Mouse (Mus musculus) left cerebral cortex, postnatal 36 days (tissue): ENCODE data around the gene Perm1. TPM values are rescaled to one million over a fixed set of nuclear protein-coding genes. Genes with fewer than 3 reads are reported as not detected.

Source experiments
- DNase-seq, 2 experiments: peaks; one replicate each; pipeline ENCODE4 v3.0.0; 2021 to 2022; ENCODE audit warnings: low spot score in 2 of 2, mixed read lengths in 1 of 2
- intact Hi-C: fragments of 180-260 bp; cut with DNase I; formaldehyde crosslinking; loops from one replicate; pipeline ENCODE4 v1.15.1; 2025
- total RNA-seq, 2 experiments: library from RNA; stranded (reverse); gene quantifications; 2 replicates each; pipeline ENCODE4 v1.2.3; 2021

Perm1 gene
- total RNA-seq, 2 experiments from 2014 or later, result 0.37 to 0.45 TPM

DNA sequence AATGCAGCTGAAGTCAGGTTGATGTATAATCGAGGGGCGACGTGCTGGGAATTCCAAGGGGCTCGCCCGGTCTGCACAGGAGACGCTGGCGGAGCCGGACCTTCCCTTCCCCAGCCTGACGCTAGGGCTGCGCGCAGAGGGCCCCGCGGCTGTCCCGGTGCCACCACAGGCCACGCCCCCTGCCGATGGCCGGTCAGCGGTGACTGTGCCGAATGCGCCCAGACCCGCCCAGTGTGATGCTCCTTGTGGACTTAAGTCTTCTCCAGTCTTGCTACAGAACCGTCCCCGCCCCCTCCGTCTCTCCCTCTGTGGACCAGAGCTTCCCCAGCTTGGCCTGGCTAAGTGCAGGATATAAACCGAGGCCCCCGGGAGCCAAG is 17.9 kb upstream of the Perm1 start:
- intact Hi-C loops, result no loop called here
- peak; percentile 63 to 69 for DNase-seq

- DNase-seq, result no peak
- intact Hi-C loops, result no loop called here
These were observed 14.8 kb upstream of the Perm1 start, which contains the start of gene Isg15 for GRCm38 (mm10) chr4:156200623-156201475. TSS of gene Isg15 (minus strand) at chr4:156200818.

GRCm38 (mm10) chr4:156202462-156202893 is 13.2 kb upstream of the Perm1 start:
- intact Hi-C loops, result loop anchor here (2.0 kb wide), 1 partner anchor 32 kb away; the partner anchor contains the start of gene Plekhn1
- no peak for DNase-seq

DNA sequence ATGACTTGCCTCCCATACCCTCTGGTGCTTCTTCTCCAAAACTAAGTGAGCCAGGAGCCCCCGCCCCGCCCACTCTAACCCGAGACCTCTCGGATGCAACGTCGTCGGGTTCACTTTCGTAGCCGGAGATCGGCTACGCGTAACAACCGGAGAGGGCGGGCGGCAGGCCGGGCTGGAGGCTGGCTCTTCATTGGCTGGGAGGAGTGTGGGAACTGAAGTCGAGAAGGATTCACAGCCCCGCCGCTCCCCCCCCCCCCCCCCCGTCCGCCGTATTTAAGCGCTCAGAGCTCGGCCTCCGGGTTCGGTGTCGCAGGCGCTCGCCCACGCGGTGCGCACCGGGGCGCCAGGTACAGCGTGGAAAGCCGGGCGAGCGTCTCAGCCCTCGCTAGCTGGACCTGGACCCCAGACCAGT is 12.7 kb upstream of the Perm1 start, which contains the start of gene AW011738:
TSS of gene AW011738 (plus strand) at position 304 of the 412 bp plus-strand sequence.
- intact Hi-C loops, result loop anchor here (2.0 kb wide), 1 partner anchor 32 kb away; the partner anchor contains the start of gene Plekhn1
- peak; percentile 53 to 60 for DNase-seq

- DNase-seq, result peak in 1 of 2 experiments; percentile 19
- intact Hi-C loops, result loop anchor here (2.0 kb wide), 1 partner anchor 31 kb away; the partner anchor contains the start of gene Plekhn1
These were observed 12.1 kb upstream of the Perm1 start for GRCm38 (mm10) chr4:156203413-156204131.

- intact Hi-C loops, result no loop called here
- no peak for DNase-seq
These were observed 6.8 kb upstream of the Perm1 start for GRCm38 (mm10) chr4:156208872-156209271.

DNA sequence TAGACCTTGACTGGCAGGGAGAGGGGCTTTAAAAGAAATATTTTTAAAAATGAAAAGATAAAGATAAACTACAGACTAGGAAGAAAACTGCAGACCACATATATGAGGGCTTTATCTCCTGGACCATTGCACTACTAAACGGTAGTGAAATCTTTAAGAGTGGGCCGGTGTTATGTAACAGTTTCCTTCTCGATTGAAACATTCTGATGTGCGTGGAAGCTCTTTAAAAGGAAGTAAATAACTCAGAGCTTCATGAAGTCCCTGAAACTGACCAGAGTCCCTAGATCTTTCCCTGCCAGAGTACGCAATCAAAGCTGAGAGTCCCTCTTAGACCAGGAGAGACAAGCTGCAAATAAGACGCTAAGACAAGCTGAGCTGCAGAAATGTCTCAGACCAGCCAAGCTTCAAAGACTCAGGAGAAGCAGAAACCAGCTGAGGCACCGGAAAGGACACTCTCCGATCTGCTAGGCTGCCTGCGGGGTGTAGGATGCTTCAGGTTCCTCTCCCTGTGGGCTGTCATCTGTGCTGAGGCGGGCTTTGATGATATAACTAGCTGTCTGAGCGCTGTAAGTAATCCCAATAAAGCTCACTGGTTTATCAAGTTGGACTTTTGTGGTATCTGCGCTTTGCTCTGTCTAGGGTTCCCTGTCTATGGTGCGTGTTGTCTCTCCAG is 5.6 kb upstream of the Perm1 start:
- intact Hi-C loops, result no loop called here
- DNase-seq, result no peak

GRCm38 (mm10) chr4:156213134-156213533 is 2.5 kb upstream of the Perm1 start:
- intact Hi-C loops, result loop anchor here (2.0 kb wide), 1 partner anchor 14 kb away; no protein-coding TSS in a partner anchor
- no peak for DNase-seq

DNA sequence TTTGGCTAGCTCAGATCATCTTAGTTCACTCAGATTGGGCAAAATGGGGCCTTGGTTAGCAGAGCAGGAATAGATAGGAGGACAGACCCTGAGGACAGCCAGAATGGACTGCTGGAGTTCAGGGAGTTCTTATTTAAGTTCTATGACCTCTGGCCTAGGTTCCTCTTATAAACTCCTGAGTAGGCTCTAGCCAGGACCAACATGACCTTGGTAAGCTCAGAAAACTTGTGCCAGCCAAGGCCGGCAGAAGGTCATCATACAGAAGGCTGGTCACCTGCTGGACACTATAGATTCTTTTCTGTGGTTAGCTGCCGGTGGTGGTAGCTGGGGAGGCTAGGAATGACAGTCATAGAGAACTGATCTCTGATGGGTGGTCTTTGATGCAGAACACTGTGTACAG is 528 bp downstream of the Perm1 start:
- intact Hi-C loops, result no loop called here
- no peak for DNase-seq

DNA sequence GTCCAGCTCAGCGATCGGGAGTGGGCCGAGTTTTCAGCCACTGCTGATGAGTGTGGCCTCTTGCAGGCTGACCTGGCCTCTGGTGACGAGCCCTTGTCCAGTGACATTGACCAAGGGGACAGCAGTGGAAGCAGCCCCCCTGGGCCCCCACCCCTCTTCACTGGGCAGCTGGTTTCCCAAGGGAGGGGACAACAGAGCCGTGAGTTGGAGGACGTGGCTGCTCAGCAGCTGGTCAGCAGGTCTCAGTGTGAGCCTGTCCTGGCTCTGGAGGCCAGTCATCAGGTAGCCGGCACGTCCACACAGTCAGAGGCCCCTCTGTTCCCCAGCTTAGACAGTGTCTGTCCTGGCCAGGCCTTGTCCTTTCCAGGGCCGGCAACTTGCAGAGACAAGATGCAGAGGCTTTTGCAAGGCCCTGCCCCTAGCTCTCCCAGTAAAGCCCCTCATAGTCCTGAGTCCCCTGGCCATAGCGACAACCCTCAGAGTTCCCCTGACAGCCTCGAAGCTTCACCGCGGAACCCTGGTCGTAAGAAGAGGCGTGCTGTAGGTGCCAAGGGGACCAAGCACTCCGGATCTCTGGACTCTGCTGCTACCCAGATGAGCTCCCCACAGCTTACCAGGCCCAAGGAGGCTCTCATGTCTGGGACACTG is 1.5 kb downstream of the Perm1 start:
- intact Hi-C loops, result no loop called here
- no peak for DNase-seq

- no peak for DNase-seq
- intact Hi-C loops, result no loop called here
These were observed 2.2 kb downstream of the Perm1 start for GRCm38 (mm10) chr4:156217838-156218237.

DNA sequence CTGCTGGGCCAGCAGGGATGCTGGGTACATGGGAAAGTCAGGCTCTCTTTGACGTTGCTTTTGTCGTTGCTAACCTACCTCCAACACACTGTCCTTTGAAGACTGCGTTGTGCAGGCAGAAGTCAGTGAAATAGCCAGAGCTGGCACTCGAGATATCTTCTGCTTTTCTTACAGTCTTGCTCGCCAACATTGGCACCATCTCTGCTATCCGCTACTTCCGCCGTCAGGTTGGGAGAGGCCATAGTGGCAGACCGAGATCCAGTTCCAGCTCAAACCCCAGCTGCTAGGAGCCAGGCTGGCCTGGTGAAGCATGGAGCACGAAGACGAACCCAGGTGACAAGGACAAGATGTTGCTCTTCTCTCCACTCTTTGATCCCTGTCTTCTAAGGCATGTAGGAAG is 4.3 kb downstream of the Perm1 start:
- DNase-seq, result no peak
- intact Hi-C loops, result no loop called here

- intact Hi-C loops, result no loop called here
- no peak for DNase-seq
These were observed 8.6 kb downstream of the Perm1 start for GRCm38 (mm10) chr4:156224276-156224675.

DNA sequence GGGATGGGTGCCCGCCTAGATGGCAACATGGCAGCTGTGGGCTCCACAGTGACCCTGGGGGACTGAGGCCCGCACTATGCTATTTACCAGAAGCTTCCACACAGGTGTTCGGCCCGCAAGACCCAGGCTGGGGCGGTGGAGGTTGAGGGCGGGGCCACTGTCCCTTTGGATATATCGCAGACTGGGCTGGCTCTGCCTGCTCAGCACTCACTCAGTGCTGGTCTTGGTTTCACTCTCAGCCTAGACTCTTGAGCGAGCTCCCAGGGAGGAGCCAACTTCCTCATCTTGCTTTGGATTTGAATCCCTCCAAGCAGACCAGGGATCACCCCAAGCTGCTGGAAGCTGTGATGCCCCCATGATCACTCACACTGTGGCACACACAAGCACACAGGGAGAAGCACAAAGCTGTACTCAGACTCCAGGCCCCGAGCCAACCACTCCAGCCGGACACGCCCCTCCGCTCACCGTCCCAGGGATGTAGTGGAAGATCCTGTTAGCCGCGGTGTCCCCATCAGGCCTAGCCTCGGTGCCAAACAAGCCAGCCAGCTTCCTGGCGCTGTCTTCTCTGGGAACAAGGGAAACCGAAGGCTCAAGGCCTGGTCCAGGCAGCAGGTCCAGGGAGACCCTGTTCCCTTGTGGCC is 12.2 kb downstream of the Perm1 start:
- DNase-seq, result no peak
- intact Hi-C loops, result loop anchor here (2.0 kb wide), 1 partner anchor 15 kb away; no protein-coding TSS in a partner anchor

GRCm38 (mm10) chr4:156228393-156229024 is 12.8 kb downstream of the Perm1 start:
- no peak for DNase-seq
- intact Hi-C loops, result no loop called here

DNA sequence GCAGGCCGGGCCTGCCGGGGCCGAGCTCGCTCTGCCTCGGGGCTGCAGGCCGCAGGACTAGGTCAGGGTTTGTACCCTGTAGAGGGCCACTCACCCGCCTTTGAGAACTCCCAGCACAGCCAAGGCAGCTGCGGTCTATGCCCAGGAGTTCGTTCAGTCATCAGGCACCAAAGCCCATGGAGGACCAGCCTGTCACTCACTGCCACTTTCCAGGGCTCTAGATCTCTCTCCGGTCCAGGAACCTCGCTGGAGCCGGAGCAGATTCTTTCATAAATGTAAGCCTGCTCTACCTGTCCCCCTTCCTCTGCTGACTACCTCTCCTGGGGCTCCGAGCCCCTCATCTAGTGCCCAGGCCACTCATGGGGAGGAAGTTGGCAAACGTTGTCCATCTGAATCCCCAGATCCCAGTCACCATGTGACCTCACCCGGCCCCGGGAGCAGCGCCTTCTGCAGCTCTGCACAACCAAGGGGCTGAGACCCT is 18.4 kb downstream of the Perm1 start:
- intact Hi-C loops, result loop anchor here (2.0 kb wide), 1 partner anchor 31 kb away; the partner anchor contains the start of gene AW011738
- no peak for DNase-seq

DNA sequence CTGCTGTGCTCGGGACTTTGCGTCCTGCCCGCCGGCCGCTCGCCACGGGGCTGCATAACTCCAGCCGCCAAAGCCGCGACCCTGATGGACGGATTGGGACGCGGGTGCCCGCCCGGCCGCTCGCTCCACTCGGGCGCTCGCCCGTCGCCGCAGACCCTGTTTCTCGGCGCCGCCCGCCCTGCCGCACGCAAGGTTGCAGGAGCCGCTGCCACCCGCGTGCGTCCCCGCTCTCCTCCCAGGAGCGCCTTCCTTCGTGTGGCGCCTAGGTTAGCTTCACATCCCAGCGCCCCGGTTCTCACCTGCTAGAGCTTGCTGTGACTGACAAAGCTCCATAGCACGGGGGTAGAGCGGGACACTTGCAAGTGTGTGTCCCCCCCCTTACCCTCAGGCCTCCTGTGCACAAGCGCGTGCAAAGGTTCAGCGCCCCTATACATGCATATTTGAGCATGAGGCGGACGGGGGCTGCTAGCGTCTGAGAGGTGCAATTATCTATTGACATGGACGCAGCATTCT is 19.1 kb downstream of the Perm1 start, which contains the start of gene Plekhn1:
TSS of gene Plekhn1 (minus strand) at position 157 of the 513 bp plus-strand sequence.
- intact Hi-C loops, result loop anchor here (2.0 kb wide), 1 partner anchor 32 kb away; the partner anchor contains the start of gene AW011738
- peak; percentile 81 to 84 for DNase-seq

DNA sequence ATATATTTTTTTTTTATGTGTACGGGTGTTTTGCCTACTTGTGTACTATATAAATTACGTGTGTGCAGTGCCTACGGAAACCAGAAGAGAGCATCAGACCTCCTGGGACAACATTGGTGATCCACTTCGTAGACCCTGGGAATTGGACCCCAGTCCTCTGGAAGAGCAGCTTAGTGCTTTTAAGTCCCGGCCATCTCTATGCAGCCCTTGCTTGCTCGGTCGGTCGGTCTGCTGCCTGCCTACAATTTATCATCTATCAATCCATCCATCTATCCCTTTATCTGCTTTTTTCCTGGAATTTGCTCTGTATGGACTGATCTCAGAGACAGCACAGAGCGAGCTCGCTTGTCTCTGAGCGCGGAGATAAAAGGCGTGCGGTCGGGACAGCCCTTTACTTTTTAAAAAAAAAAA is 19.7 kb downstream of the Perm1 start:
- no peak for DNase-seq
- intact Hi-C loops, result loop anchor here (2.0 kb wide), 1 partner anchor 33 kb away; the partner anchor contains the start of gene AW011738
